Mouse (Mus musculus) bone marrow macrophage, adult 2 months (primary cell): ENCODE results near the gene Uso1.

Experiments used
- CTCF ChIP-seq: IDR thresholded peaks from 2 replicates; pipeline ENCODE4 v1.5.1; 2012; ENCODE audit warnings: low read depth, mild to moderate bottlenecking, low read length, moderate library complexity
- POLR2A ChIP-seq: IDR thresholded peaks from 2 replicates; pipeline ENCODE4 v1.6.1; 2012; ENCODE audit warnings: mild to moderate bottlenecking, low read depth, low read length, borderline replicate concordance

GRCm38 (mm10) chr5:92094062-92094415 lies 43.7 kb upstream of the Uso1 start:
- TF ChIP-seq POLR2A (no peak), CTCF (no peak)
